Mouse (Mus musculus) liver, embryonic 13.5 days (tissue): ENCODE data around the gene Neu3. TPM values are rescaled to one million over a fixed set of nuclear protein-coding genes. Genes with fewer than 3 reads are reported as not detected.
"Not testable (repeated sequence)": the region's sequence is repeated elsewhere in the genome, so short reads cannot be mapped to it uniquely, and the experiment has no call there.

Source experiments
- ATAC-seq: fragments of 200-750 bp; cut with Nextera tagmentation; 2 replicates; pipeline ENCODE4 v1.8.0; 2017; ENCODE audit warnings: low read depth, mild to moderate bottlenecking, moderate number of reproducible peaks, moderate library complexity
- DNase-seq: peaks from one replicate; pipeline ENCODE4 v3.0.0; 2022
- H3K27ac ChIP-seq: fragments of 300-500 bp; sonication (generic); 2 replicates; pipeline ENCODE4 v1.5.1; 2015; ENCODE audit warnings: moderate library complexity, mild to moderate bottlenecking, inconsistent platforms
- H3K27me3 ChIP-seq: fragments of 300-500 bp; sonication (generic); 2 replicates; pipeline ENCODE4 v1.6.1; 2015; ENCODE audit warnings: mild to moderate bottlenecking, inconsistent platforms
- H3K36me3 ChIP-seq: fragments of 300-500 bp; sonication (generic); 2 replicates; pipeline ENCODE4 v1.6.1; 2015; ENCODE audit warnings: mild to moderate bottlenecking, inconsistent platforms
- H3K4me1 ChIP-seq: fragments of 300-500 bp; sonication (generic); replicated peaks from 2 replicates; pipeline ENCODE4 v1.6.1; 2015; ENCODE audit warnings: inconsistent platforms
- H3K4me2 ChIP-seq: fragments of 300-500 bp; sonication (generic); 2 replicates; pipeline ENCODE4 v1.6.1; 2015; ENCODE audit warnings: inconsistent platforms, mild to moderate bottlenecking, moderate library complexity
- H3K4me3 ChIP-seq: fragments of 300-500 bp; sonication (generic); replicated peaks from 2 replicates; pipeline ENCODE4 v1.5.1; 2015; ENCODE audit warnings: mild to moderate bottlenecking, inconsistent platforms
- H3K9ac ChIP-seq: fragments of 300-500 bp; sonication (generic); 2 replicates; pipeline ENCODE4 v1.6.1; 2015; ENCODE audit warnings: mild to moderate bottlenecking, inconsistent platforms
- H3K9me3 ChIP-seq: fragments of 300-500 bp; sonication (generic); replicated peaks from 2 replicates; pipeline ENCODE4 v1.6.1; 2016; ENCODE audit warnings: inconsistent platforms
- WGBS: fragments of 180-500 bp; shearing (Covaris S2); methylation state at CpG from one replicate; pipeline ENCODE4 v1.1.7; 2015; ENCODE audit not compliant: insufficient replicate concordance; 5-methylcytosine and 5-hydroxymethylcytosine counted together
- polyA plus RNA-seq: library from polyadenylated mRNA; unstranded; fragments of >200 nt; fragmentation: Nextera tagmentation; extraction: Ambion mirVana; gene quantifications from 2 replicates; pipeline ENCODE4 v1.2.1, GENCODE M21; 2015

Neu3 gene
- polyA plus RNA-seq, 1 experiment from 2014 or later: 4.2 TPM

DNA sequence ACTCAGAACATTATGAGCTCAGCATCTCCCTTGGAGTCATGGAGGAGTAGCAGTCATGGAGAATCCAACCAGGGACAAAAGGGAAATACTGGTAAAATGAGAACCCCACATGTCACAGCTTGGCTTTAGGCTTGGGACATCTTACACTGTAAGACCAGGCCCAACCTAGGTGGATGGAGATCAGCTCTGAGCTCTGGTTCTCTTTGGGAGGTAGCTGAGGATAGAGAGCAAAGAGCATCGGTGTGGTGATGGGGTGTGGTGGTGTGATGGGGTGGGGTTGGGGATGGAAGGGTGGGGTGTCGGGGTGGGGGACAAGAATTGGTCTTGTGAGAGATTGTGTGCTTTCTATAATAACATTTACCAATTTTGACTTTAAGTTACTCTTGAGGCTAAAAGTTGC is 17.4 kb downstream of the Neu3 start:
- Histone ChIP-seq H3K36me3 (peaks cover 47% of the 10 kb centered on the region), H3K27ac (no peak overlapping the region)

DNA sequence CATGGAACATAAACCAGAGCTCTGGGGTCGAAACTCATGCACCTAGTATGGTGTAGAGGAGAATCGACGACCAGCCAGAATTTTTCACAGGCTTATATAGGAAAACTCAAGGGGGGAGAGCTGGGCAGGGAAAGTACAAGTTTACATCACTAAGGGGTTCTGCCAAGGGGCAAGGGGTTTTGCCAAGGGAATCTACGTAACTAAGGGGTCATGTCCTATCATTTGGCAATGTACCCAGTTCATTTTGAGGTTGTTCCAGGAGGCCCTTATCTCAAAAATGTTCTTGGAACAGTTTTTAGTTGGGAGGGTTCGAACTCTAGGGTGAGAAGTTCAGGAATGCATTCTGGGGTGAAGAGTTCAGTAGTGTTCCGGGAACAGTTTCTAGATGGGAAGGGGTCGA is 21.2 kb downstream of the Neu3 start:
- H3K27ac ChIP-seq, H3K4me2 ChIP-seq, DNase-seq, ATAC-seq, H3K9ac ChIP-seq, H3K9me3 ChIP-seq, H3K27me3 ChIP-seq, H3K4me3 ChIP-seq: not testable (repeated sequence)
- WGBS: 65% methylated on average over 7 of the region's 7 CpGs
- peaks cover 16% of the 10 kb centered on the region for H3K36me3 ChIP-seq
- peaks cover 64% of the 10 kb centered on the region for H3K4me1 ChIP-seq

More for the DNA sequence above, 17.4 kb downstream of the Neu3 start:
- WGBS: 49% methylated on average over 2 of the region's 2 CpGs
- DNase-seq (no peak), ATAC-seq (peak; percentile 66; the same call in 1 of the 2 replicates)
- no peaks in the 10 kb centered on the region for H3K9me3 ChIP-seq
- no peaks in the 10 kb centered on the region for H3K27me3 ChIP-seq
- no peak overlapping the region for H3K4me3 ChIP-seq
- H3K4me1 ChIP-seq: peaks cover 35% of the 10 kb centered on the region
- H3K9ac ChIP-seq: no peak overlapping the region
- no peak overlapping the region for H3K4me2 ChIP-seq

DNA sequence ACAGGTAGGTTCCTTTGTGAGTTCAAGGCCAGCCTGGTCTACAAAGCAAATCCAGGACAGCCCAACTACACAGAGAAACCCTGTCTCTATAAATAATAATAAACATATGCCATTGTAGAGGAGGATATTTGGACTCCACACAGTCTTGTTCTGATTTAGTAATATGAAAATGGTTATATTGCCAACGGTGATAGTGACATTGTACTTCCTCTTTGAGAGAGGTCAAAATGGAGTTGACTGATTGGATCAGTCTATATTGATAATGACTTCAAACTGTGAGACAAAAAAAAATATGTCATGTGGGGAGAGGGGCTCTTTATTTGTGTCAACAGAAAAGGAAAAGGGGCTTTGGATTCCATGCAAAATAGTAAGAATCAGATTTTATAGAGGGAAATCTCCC is 22.9 kb downstream of the Neu3 start:
- Histone ChIP-seq H3K27ac (peak overlapping the region; percentile 83; the same call in 1 of the 2 replicates), H3K36me3 (peaks cover 8% of the 10 kb centered on the region), H3K27me3 (peaks cover 8% of the 10 kb centered on the region; the same call in 1 of the 2 replicates), H3K9me3 (0 out of 2 replicates have a peak, but pooled peaks cover 9% of the 10 kb centered on the region), H3K9ac (no peak overlapping the region), H3K4me3 (no peak overlapping the region), H3K4me2 (no peak overlapping the region), H3K4me1 (peaks cover 56% of the 10 kb centered on the region)
- ATAC-seq (no peak), DNase-seq (no peak)
- 42% methylated on average over 1 of the region's 1 CpGs for WGBS

DNA sequence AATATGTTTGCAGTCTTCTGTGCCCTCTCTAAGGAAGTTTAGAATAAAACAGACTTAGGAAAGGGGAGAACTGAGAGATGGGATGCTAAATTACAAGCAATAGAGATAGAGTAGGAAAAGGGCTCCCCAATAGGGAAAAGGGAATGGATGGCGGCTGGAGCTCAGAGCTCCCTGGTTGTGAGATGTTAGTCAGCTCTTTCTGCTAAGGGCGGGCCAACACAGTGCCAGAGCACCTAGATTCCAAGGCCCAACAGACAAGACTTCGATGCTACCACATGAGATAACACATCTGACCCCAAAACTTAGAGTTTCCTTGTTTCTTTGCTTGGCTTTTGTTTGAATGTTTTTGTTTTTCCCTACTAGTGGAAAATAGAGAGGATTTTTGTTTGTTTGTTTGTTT is 24.2 kb downstream of the Neu3 start:
- H3K36me3 ChIP-seq, H3K9me3 ChIP-seq, H3K27me3 ChIP-seq: not testable (repeated sequence)
- H3K4me1 ChIP-seq: peaks cover 66% of the 10 kb centered on the region
- ATAC-seq (peak; percentile 84), DNase-seq (peak; percentile 48)
- WGBS: 45% methylated on average over 3 of the region's 3 CpGs
- peak overlapping the region; percentile 91 for H3K27ac ChIP-seq
- peak overlapping the region; percentile 25; the same call in 1 of the 2 replicates for H3K4me3 ChIP-seq
- H3K4me2 ChIP-seq: peak overlapping the region; percentile 65
- peak overlapping the region; percentile 44; the same call in 1 of the 2 replicates for H3K9ac ChIP-seq

DNA sequence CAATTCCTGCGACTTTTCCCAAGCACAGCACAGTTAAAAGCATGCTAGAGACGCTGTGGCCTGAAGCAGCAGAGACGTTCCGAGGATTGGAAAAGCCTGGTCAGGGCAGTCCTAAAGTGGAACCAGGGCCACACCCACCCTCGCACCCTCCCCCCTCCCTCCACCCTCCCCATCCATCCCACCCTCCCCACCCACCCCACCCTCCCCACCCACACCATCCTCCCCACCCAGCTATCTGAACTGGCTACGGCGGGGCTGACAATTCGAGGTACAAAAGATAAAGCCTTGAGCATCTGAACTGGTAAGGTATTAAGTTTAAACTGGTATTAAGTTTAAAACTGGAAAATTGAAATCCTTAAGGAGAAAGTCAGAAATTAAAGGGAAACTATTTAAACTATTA is 24.7 kb downstream of the Neu3 start:
- H3K4me2 ChIP-seq: peak overlapping the region; percentile 65
- peak overlapping the region; percentile 35 for H3K4me3 ChIP-seq
- H3K4me1 ChIP-seq: peaks cover 67% of the 10 kb centered on the region
- ATAC-seq: peak; percentile 88
- H3K36me3 ChIP-seq: no peaks in the 10 kb centered on the region
- H3K9me3 ChIP-seq: 0 out of 2 replicates have a peak, but pooled peaks cover 9% of the 10 kb centered on the region
- 28% methylated on average over 8 of the region's 8 CpGs for WGBS
- peak overlapping the region; percentile 58 for H3K9ac ChIP-seq
- peak; percentile 42 for DNase-seq
- peak overlapping the region; percentile 91 for H3K27ac ChIP-seq
- H3K27me3 ChIP-seq: peaks cover 8% of the 10 kb centered on the region; the same call in 1 of the 2 replicates

DNA sequence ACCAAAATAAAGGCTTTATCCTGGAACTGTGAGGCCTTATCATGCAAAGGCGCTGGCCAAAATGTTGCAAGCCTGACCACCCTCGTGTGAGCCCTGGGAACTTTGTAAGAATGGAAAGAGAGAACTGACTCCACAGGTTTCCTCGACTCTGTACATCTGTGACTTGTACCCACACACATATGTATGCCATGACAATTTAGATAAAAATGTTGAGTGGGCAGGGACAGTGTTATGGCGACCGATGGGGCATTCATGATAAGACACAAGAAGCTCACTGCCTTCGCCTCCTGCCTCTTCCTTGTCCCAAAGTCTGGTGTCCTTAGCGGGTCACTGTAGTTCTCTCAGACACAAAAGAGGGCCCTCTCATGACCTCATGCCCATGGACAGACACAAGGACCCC is 29.1 kb downstream of the Neu3 start:
- Histone ChIP-seq H3K36me3 (no peaks in the 10 kb centered on the region), H3K9ac (peak overlapping the region; percentile 50), H3K27ac (peak overlapping the region; percentile 62), H3K4me2 (peak overlapping the region; percentile 36), H3K27me3 (peaks cover 37% of the 10 kb centered on the region), H3K9me3 (0 out of 2 replicates have a peak, but pooled peaks cover 9% of the 10 kb centered on the region), H3K4me3 (no peak overlapping the region), H3K4me1 (peaks cover 55% of the 10 kb centered on the region)
- 39% methylated on average over 7 of the region's 7 CpGs for WGBS
- peak; percentile 60 for ATAC-seq
- DNase-seq: no peak

DNA sequence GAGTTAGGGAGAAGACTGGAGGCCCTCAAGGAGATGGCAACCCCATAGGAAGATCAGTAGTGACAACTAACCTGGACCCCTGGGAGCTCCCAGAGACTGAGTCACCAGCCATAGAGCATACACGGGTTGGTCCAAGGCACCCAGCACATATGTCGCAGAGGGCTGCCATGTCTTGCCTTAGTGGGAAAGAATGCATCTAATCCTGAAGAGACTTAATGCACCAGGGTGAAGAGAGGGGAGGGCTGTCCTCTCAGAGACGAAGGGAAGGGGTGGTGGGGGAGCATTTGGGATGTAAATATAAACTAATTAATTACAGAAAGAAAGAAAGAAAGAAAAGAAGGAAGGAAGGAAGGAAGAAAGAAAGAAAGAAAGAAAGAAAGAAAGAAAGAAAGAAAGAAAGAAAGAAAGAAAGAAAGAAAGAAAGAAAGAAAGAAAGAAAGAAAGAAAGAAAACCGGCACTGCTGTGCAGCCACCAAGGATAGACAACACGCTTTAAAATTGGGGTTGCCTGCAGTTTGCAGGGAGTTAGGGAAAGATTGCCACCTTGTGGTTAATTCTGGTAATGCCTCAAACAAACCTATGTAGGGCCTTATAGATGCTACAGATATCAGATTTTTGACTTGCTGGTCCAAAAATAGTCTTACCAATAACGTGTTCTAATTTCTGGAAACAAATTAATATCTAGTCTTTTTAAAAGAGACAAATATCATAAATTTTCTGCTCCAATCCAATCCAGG is 30.1 kb downstream of the Neu3 start:
- Histone ChIP-seq H3K9me3 (0 out of 2 replicates have a peak, but pooled peaks cover 9% of the 10 kb centered on the region), H3K9ac (no peak overlapping the region), H3K4me2 (no peak overlapping the region), H3K36me3 (no peaks in the 10 kb centered on the region), H3K4me1 (peaks cover 46% of the 10 kb centered on the region), H3K4me3 (no peak overlapping the region), H3K27me3 (peaks cover 37% of the 10 kb centered on the region), H3K27ac (0 out of 2 replicates have a peak overlapping the region, but pooled peaks have one; percentile 62)
- ATAC-seq: no peak
- 29% methylated on average over 6 of the region's 6 CpGs for WGBS
- peak; percentile 63 for DNase-seq

DNA sequence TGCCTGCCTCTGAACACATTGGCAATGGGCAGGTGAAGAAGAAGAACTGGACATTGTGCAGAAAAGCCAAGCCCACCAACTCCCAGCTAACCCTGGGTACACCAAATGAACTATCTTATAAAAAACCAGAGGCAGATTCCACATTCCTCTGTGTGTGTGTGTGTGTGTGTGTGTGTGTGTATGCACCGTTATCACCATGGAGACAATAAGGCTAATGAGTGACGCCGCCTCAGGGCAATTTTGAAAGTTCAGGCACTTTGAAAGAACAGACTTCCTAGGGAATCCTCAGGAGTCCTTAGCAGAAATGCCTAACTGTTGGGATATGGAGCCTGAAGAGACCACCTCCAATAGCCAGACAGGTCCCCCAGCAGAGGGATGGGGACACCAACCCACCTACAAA is 31.0 kb downstream of the Neu3 start:
- no peak overlapping the region for H3K27ac ChIP-seq
- ATAC-seq (no peak), DNase-seq (no peak)
- H3K4me2 ChIP-seq: no peak overlapping the region
- 67% methylated on average over 3 of the region's 3 CpGs for WGBS
- H3K36me3 ChIP-seq: no peaks in the 10 kb centered on the region
- H3K9me3 ChIP-seq: 0 out of 2 replicates have a peak, but pooled peaks cover 9% of the 10 kb centered on the region
- H3K4me1 ChIP-seq: peaks cover 38% of the 10 kb centered on the region
- no peak overlapping the region for H3K9ac ChIP-seq
- H3K4me3 ChIP-seq: no peak overlapping the region
- peaks cover 37% of the 10 kb centered on the region for H3K27me3 ChIP-seq

DNA sequence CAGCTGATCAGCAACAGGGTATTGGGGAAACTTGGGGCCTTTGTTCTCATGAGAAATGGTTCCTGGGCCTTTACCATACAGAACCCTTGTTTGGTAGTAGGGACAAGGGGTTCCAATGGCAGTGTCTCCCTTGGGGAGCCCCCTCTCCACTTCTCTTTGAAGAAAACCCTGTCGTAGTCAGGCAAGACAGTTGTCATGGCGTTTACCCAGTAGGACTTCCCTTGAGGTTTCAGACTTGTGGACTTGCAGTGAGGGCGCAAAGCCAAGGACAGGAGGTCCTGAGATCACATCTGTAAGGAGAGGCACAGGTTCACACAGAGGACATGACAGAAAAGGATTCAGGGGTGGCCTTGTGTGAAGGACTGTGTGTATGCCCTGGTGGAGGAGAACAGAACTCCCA is 31.7 kb downstream of the Neu3 start:
- H3K27me3 ChIP-seq: peaks cover 36% of the 10 kb centered on the region
- ATAC-seq: no peak
- no peak overlapping the region for H3K4me2 ChIP-seq
- no peak overlapping the region for H3K4me3 ChIP-seq
- H3K9ac ChIP-seq: no peak overlapping the region
- 55% methylated on average over 3 of the region's 3 CpGs for WGBS
- H3K27ac ChIP-seq: no peak overlapping the region
- 0 out of 2 replicates have a peak, but pooled peaks cover under 1% of the 10 kb centered on the region for H3K9me3 ChIP-seq
- H3K4me1 ChIP-seq: peaks cover 35% of the 10 kb centered on the region
- H3K36me3 ChIP-seq: no peaks in the 10 kb centered on the region
- DNase-seq: no peak

DNA sequence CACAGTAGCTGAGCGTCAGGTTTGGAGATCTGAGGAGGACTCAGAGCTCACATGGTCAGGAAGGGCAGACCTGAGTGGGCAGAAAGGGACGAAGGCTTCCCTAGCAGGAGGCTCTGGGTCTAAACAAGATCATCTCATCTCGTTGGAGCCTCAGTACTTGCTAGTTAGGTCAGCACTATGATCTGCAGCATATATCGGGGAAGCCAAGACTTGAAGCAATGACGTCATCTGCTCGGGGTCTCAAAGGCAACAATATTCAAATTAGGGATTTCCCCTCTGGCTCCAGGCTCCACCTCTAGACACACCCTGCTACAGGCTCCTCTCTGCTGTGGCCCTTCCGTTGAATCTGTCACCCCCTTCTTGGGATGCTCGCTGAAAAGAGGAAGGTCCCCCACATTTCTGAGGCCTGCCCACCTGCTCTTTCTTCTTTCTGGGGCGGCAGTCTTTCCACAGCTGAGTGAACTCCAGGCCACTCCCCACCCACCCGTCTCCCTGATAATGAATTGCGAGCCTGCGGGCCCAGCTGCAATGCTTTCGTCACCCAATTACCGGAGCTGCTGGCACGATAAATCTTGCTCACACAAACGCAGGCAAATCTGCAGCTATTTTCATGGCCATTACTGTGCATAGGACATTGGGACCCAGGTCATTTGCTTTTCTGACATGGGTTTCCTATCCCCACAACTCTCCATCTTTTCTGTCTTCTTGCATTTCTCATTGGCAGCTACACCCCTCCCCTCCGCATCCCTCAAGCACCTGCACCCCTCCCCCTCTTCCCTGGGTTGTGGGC is 32.8 kb downstream of the Neu3 start:
- H3K4me1 ChIP-seq: peaks cover 30% of the 10 kb centered on the region
- no peaks in the 10 kb centered on the region for H3K9me3 ChIP-seq
- no peak overlapping the region for H3K9ac ChIP-seq
- H3K4me2 ChIP-seq: no peak overlapping the region
- peaks cover 29% of the 10 kb centered on the region for H3K27me3 ChIP-seq
- 17% methylated on average over 17 of the region's 17 CpGs for WGBS
- no peak overlapping the region for H3K4me3 ChIP-seq
- ATAC-seq: no peak
- no peak for DNase-seq
- no peak overlapping the region for H3K27ac ChIP-seq
- no peaks in the 10 kb centered on the region for H3K36me3 ChIP-seq

DNA sequence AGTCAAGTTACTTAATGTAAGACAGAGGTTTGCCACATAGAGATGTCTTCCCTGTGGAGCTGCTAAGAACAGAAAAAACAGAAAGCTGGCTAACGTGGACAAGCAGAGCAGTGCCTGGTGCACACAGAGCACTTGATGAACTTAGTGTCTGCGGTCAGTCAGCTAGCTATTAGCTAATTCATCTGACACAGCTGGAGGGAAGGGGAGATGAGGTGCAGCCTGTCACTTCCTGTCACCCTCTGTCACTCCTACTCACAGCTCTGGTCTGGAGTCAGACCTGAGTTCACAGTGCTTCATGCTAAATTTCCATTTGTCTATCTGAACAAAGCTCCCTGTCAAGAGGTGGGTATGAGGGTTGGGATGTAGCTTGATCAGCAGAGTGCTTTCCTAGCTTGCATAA is 34.1 kb downstream of the Neu3 start:
- ATAC-seq: no peak
- Histone ChIP-seq H3K27ac (no peak overlapping the region), H3K4me2 (no peak overlapping the region), H3K9me3 (no peaks in the 10 kb centered on the region), H3K4me1 (peaks cover 18% of the 10 kb centered on the region), H3K27me3 (peaks cover 28% of the 10 kb centered on the region), H3K4me3 (no peak overlapping the region), H3K9ac (no peak overlapping the region), H3K36me3 (no peaks in the 10 kb centered on the region)
- no peak for DNase-seq
- 54% methylated on average over 2 of the region's 2 CpGs for WGBS
